Mouse (Mus musculus) megakaryocyte, embryonic 14.5 days (primary cell): ENCODE data around the gene Atf3.

ENCODE experiments used
- FLI1 ChIP-seq: IDR thresholded peaks from 2 replicates; pipeline ENCODE4 v1.6.1; 2012; ENCODE audit warnings: low read length, inconsistent platforms, mixed read lengths
- GATA1 ChIP-seq: IDR thresholded peaks from 3 replicates; pipeline ENCODE4 v1.6.1; 2012; ENCODE audit warnings: mixed read lengths, low read length, inconsistent platforms, borderline replicate concordance

DNA sequence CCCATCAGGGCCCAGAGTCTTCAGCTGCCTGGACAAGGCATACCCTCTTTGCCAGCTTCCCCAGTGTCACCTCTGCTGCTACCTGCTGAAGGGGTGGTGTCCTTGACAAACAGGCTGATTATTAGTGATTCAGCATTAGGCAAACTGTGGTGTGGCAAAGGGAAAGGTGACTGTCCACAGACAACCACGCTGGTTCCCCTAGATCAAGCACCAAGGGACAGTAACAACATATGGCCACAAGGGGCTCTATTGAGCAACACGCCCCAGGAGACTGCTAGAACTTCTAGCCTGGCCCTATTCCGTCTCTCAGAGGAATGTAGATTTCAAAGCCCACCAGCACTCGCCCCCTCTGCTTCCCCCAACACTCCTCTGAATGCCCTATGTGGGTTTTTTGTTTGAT is 64.8 kb downstream of the Atf3 start:
- TF ChIP-seq GATA1 (no peak), FLI1 (no peak)
